Mouse (Mus musculus) liver, embryonic 18 days (tissue): ENCODE data around the gene Scai. TPM values are rescaled to one million over a fixed set of nuclear protein-coding genes. Genes with fewer than 3 reads are reported as not detected.

Experiments
- polyA plus RNA-seq: library from polyadenylated mRNA; depleted of rRNA; stranded (reverse); fragments of >200 nt; gene quantifications from 2 replicates; pipeline ENCODE4 v1.2.3, GENCODE M21; 2012; rRNA removed

The Scai gene
- 1.0 and 1.1 TPM in 2 replicates for polyA plus RNA-seq

GRCm38 (mm10) chr2:39190561-39191056 is at the start of gene Scai:
Scai (minus strand) TSS chr2:39190734.

GRCm38 (mm10) chr2:39226019-39226640 is 35.6 kb upstream of the Scai start, which contains the start of gene Ppp6c:
Ppp6c (minus strand) TSS chr2:39226451.

GRCm38 (mm10) chr2:39065400-39065987 is 125.0 kb downstream of the Scai start, which contains the start of gene Golga1:
Golga1 (minus strand) TSS chr2:39065541.

Other genes starting within 250 kb of the Scai start
- 0.38 and 0.43 TPM in 2 replicates for gene Wdr38, start 193.3 kb downstream of the Scai start, polyA plus RNA-seq
- 27.2 and 31.2 TPM in 2 replicates for gene Arpc5l, start 185.4 kb downstream of the Scai start, polyA plus RNA-seq
- 375 and 410 TPM in 2 replicates for gene Rpl35, start 185.1 kb downstream of the Scai start, polyA plus RNA-seq
- 9.8 and 10.6 TPM in 2 replicates for gene Golga1, start 125.2 kb downstream of the Scai start, polyA plus RNA-seq
- gene Ppp6c, start 35.7 kb upstream of the Scai start, polyA plus RNA-seq: 19.9 and 20.3 TPM in 2 replicates